Comparison of ENCODE assay signal across 13 mouse cellular contexts in genomic region chr5:146629636-146630035, GRCm38 (mm10). TPM values are rescaled to one million over a fixed set of nuclear protein-coding genes. Genes with fewer than 3 reads are reported as not detected.
DNase-seq lines count a peak whose midpoint lies in the region; ATAC-seq and TF ChIP-seq lines count a peak whose summit lies in the region.
"Had no signal": no experiment of that assay in that cellular context is flagged by ENCODE, and none has a peak within 500 bp of the region (broad histone marks: within the 10 kb centered on the region; RNA-seq: fewer than 3 reads in every experiment).

No protein-coding gene starts in this region.

- peak; percentile 30 for ATAC-seq in forebrain, postnatal 0 days
- ATAC-seq in forebrain, embryonic 16.5 days, result no peak
- no peak for ATAC-seq in liver, embryonic 12.5 days
- ATAC-seq in hindbrain, embryonic 11.5 days (ENCODE audit: low FRiP score), result no peak
- ATAC-seq: activated CD4-positive, CD25-positive, alpha-beta regulatory T cell, adult 4 months had no signal

- peak; percentile 50 for DNase-seq in forebrain, postnatal 0 days
- DNase-seq in liver, adult 2 months (ENCODE audit: extremely low read depth, low read depth, low spot score), result no peak
- DNase-seq in CH12.LX (ENCODE audit: extremely low read depth) (no peak), R1 (ENCODE audit: low read depth, low spot score) (peak; percentile 12)
- DNase-seq in embryo, embryonic 10.5 days (ENCODE audit: low spot score), result no peak
- DNase-seq in hindbrain, embryonic 11.5 days (ENCODE audit: low spot score), result no peak
- DNase-seq: kidney, adult 11 months; lung, adult 18-20 months; midbrain, embryonic 14.5 days had no signal

- no peak overlapping the region for H3K27ac ChIP-seq in forebrain, postnatal 0 days (ENCODE audit: low read depth, low read length)
- no peak overlapping the region for H3K27ac ChIP-seq in forebrain, embryonic 16.5 days (ENCODE audit: low read length)
- no peak overlapping the region for H3K27ac ChIP-seq in liver, adult 2 months (replicated peaks; ENCODE audit: insufficient read depth, low read depth, low read length)
- no peak overlapping the region for H3K27ac ChIP-seq in liver, embryonic 12.5 days
- H3K27ac ChIP-seq in CH12.LX (ENCODE audit: insufficient read depth, low read depth), result no peak overlapping the region
- H3K27ac ChIP-seq in hindbrain, embryonic 11.5 days (ENCODE audit: low read depth, low read length), result no peak overlapping the region

- no peak for TF ChIP-seq EP300 in CH12.LX (IDR thresholded peaks at IDR 0.05; ENCODE audit: low read length)

- dilution Hi-C loops in CH12.LX (cut with MboI; ENCODE audit: extremely low pct_ligation_motif_present, extremely low pct_unique_long_range_greater_than_20kb, low sequenced_read_pairs), result no loop called here

- no peak overlapping the region for H3K4me3 ChIP-seq in forebrain, postnatal 0 days (ENCODE audit: low read depth, low read length)
- H3K4me3 ChIP-seq in forebrain, embryonic 16.5 days (replicated peaks; ENCODE audit: low read length), result no peak overlapping the region
- no peak overlapping the region for H3K4me3 ChIP-seq in liver, adult 2 months (ENCODE audit: insufficient read depth, low read depth, low read length)
- no peak overlapping the region for H3K4me3 ChIP-seq in liver, embryonic 12.5 days
- H3K4me3 ChIP-seq in CH12.LX (replicated peaks in 1 of 3; ENCODE audit: low read depth in 2 of 3, low read length in 2 of 3, poor library complexity in 1 of 3), result no peak overlapping the region
- no peak overlapping the region for H3K4me3 ChIP-seq in hindbrain, embryonic 11.5 days (ENCODE audit: low read depth, low read length)

- peak; percentile 20 for TF ChIP-seq RAD21 in CH12.LX (IDR thresholded peaks at IDR 0.05; ENCODE audit: low read depth, low read length)

- H3K36me3 ChIP-seq in forebrain, postnatal 0 days (ENCODE audit: insufficient read depth), result no peaks in the 10 kb centered on the region
- no peaks in the 10 kb centered on the region for H3K36me3 ChIP-seq in forebrain, embryonic 16.5 days (ENCODE audit: control insufficient read depth, insufficient read depth)
- no peaks in the 10 kb centered on the region for H3K36me3 ChIP-seq in liver, adult 2 months (ENCODE audit: control insufficient read depth, insufficient read depth, low read length)
- H3K36me3 ChIP-seq in liver, embryonic 12.5 days, result no peaks in the 10 kb centered on the region
- H3K36me3 ChIP-seq in CH12.LX (replicated peaks in 1 of 2; ENCODE audit: control insufficient read depth in 1 of 2, insufficient read depth in 1 of 2, low read length in 1 of 2), result no peaks in the 10 kb centered on the region
- no peaks in the 10 kb centered on the region for H3K36me3 ChIP-seq in hindbrain, embryonic 11.5 days (ENCODE audit: control insufficient read depth, insufficient read depth, low read length)

- no peaks in the 10 kb centered on the region for H3K79me2 ChIP-seq in liver, adult 2 months (ENCODE audit: control insufficient read depth, insufficient read depth, low read length)
- H3K79me2 ChIP-seq in CH12.LX (replicated peaks; ENCODE audit: control insufficient read depth, extremely low read depth, insufficient read depth, poor library complexity, severe bottlenecking), result no peaks in the 10 kb centered on the region

- no peaks in the 10 kb centered on the region for H3K9me3 ChIP-seq in forebrain, postnatal 0 days (ENCODE audit: low read length)
- no peaks in the 10 kb centered on the region for H3K9me3 ChIP-seq in forebrain, embryonic 16.5 days (ENCODE audit: control insufficient read depth, low read length)
- H3K9me3 ChIP-seq in liver, embryonic 12.5 days (replicated peaks), result no peaks in the 10 kb centered on the region
- peaks cover 2% of the 10 kb centered on the region for H3K9me3 ChIP-seq in CH12.LX (replicated peaks; ENCODE audit: low read length)
- no peaks in the 10 kb centered on the region for H3K9me3 ChIP-seq in hindbrain, embryonic 11.5 days (ENCODE audit: control insufficient read depth, low read length)

- TF ChIP-seq CTCF in forebrain, postnatal 0 days (IDR thresholded peaks at IDR 0.05; ENCODE audit: low read depth), result peak; percentile 38
- TF ChIP-seq CTCF in liver, adult 2 months (IDR thresholded peaks at IDR 0.05; ENCODE audit: low read depth, low read length), result 0 out of 2 replicates have a peak, but pooled peaks have one; percentile 4
- peak in 1 of 2 experiments; percentile 50; a peak in 2 of 4 replicates for TF ChIP-seq CTCF in CH12.LX (conservative IDR thresholded peaks at IDR 0.05 in 1 of 2, IDR thresholded peaks at IDR 0.05 in 1 of 2; ENCODE audit: low read depth in 2 of 2, low read length in 2 of 2)

- H3K9ac ChIP-seq in forebrain, postnatal 0 days, result no peak overlapping the region
- H3K9ac ChIP-seq in forebrain, embryonic 16.5 days (replicated peaks; ENCODE audit: low read depth, low read length), result no peak overlapping the region
- no peak overlapping the region for H3K9ac ChIP-seq in liver, adult 2 months (ENCODE audit: low read depth, low read length)
- H3K9ac ChIP-seq in liver, embryonic 12.5 days, result no peak overlapping the region
- no peak overlapping the region for H3K9ac ChIP-seq in CH12.LX (ENCODE audit: insufficient read depth, low read depth)
- no peak overlapping the region for H3K9ac ChIP-seq in hindbrain, embryonic 11.5 days (ENCODE audit: low read depth, low read length)

- in situ Hi-C loops in CH12.LX (cut with MboI; ENCODE audit: low pct_ligation_motif_present, low pct_unique_long_range_greater_than_20kb, low sequenced_read_pairs), result no loop called here

- WGBS in forebrain, postnatal 0 days, result 71% methylated on average over 10 of the region's 10 CpGs
- 70% methylated on average over 10 of the region's 10 CpGs for WGBS in forebrain, embryonic 16.5 days
- WGBS in liver, adult 2 months, result 75% methylated on average over 10 of the region's 10 CpGs
- 73% methylated on average over 10 of the region's 10 CpGs for WGBS in liver, embryonic 12.5 days (ENCODE audit: insufficient replicate concordance)
- WGBS in hindbrain, embryonic 11.5 days, result 80% methylated on average over 10 of the region's 10 CpGs

- H3K4me2 ChIP-seq in forebrain, postnatal 0 days (ENCODE audit: low read depth), result no peak overlapping the region
- no peak overlapping the region for H3K4me2 ChIP-seq in forebrain, embryonic 16.5 days (ENCODE audit: low read length)
- no peak overlapping the region for H3K4me2 ChIP-seq in liver, embryonic 12.5 days
- H3K4me2 ChIP-seq in CH12.LX (ENCODE audit: insufficient read depth, low read depth, poor library complexity, severe bottlenecking), result no peak overlapping the region
- no peak overlapping the region for H3K4me2 ChIP-seq in hindbrain, embryonic 11.5 days (replicated peaks; ENCODE audit: low read depth, low read length)

- H3K27me3 ChIP-seq in forebrain, postnatal 0 days (ENCODE audit: insufficient read depth, low read length), result no peaks in the 10 kb centered on the region
- no peaks in the 10 kb centered on the region for H3K27me3 ChIP-seq in forebrain, embryonic 16.5 days (replicated peaks; ENCODE audit: control insufficient read depth, insufficient read depth, low read length)
- no peaks in the 10 kb centered on the region for H3K27me3 ChIP-seq in liver, adult 2 months (ENCODE audit: control insufficient read depth, insufficient read depth, low read length)
- H3K27me3 ChIP-seq in liver, embryonic 12.5 days (replicated peaks), result no peaks in the 10 kb centered on the region
- H3K27me3 ChIP-seq in CH12.LX (replicated peaks), result no peaks in the 10 kb centered on the region
- H3K27me3 ChIP-seq in hindbrain, embryonic 11.5 days (ENCODE audit: control insufficient read depth, insufficient read depth, low read length), result no peaks in the 10 kb centered on the region

- peaks cover 21% of the 10 kb centered on the region; the same call in 1 of the 2 replicates for H3K4me1 ChIP-seq in forebrain, postnatal 0 days (ENCODE audit: insufficient read depth)
- peaks cover 33% of the 10 kb centered on the region for H3K4me1 ChIP-seq in forebrain, embryonic 16.5 days (replicated peaks; ENCODE audit: control insufficient read depth, insufficient read depth, low read length)
- H3K4me1 ChIP-seq in liver, adult 2 months (ENCODE audit: control insufficient read depth, insufficient read depth, low read length), result no peaks in the 10 kb centered on the region
- H3K4me1 ChIP-seq in liver, embryonic 12.5 days, result no peaks in the 10 kb centered on the region
- peaks cover 0 to 7% of the 10 kb centered on the region in 2 experiments; a peak in 2 of 4 replicates for H3K4me1 ChIP-seq in CH12.LX (ENCODE audit: control insufficient read depth in 1 of 2, insufficient read depth in 2 of 2)
- no peaks in the 10 kb centered on the region for H3K4me1 ChIP-seq in hindbrain, embryonic 11.5 days (replicated peaks; ENCODE audit: control insufficient read depth, insufficient read depth, low read length)

- no peak for TF ChIP-seq POLR2A in liver, adult 2 months (IDR thresholded peaks at IDR 0.05; ENCODE audit: extremely low read depth, insufficient read depth, low read length)
- no peak for TF ChIP-seq POLR2A in CH12.LX (IDR thresholded peaks at IDR 0.05; ENCODE audit: low read depth, low read length)

TF ChIP-seq in CH12.LX, 34 proteins besides CTCF, POLR2A, EP300 and RAD21:
- TF ChIP-seq CHD1 (IDR thresholded peaks at IDR 0.05; ENCODE audit: low read depth, low read length) (no peak), KAT2A (IDR thresholded peaks at IDR 0.05; ENCODE audit: insufficient replicate concordance, low read length) (no peak), USF1 (IDR thresholded peaks at IDR 0.05; ENCODE audit: low read depth, low read length) (no peak), ZKSCAN1 (IDR thresholded peaks at IDR 0.05; ENCODE audit: borderline replicate concordance, low read depth, low read length) (no peak), MAFK (IDR thresholded peaks at IDR 0.05; ENCODE audit: insufficient replicate concordance, low read length) (no peak), SMC3 (IDR thresholded peaks at IDR 0.05; ENCODE audit: low read depth, low read length) (peak; percentile 48), MXI1 (IDR thresholded peaks at IDR 0.05; ENCODE audit: low read depth, low read length) (no peak)
TF ChIP-seq in CH12.LX: peak in this region for 1.

RNA-seq across cellular contexts. Expression of gene Gpr12, which starts 44.6 kb away (rescaled TPM):
- total RNA-seq in forebrain, postnatal 0 days (2014; rRNA removed), result 38.7 and 50.9 TPM in 2 replicates
- polyA plus RNA-seq in forebrain, postnatal 0 days (2015; fragmentation: Nextera tagmentation; extraction: Ambion mirVana), result 39.5 and 42.8 TPM in 2 replicates
- 37.0 and 42.5 TPM in 2 replicates for polyA plus RNA-seq in forebrain, embryonic 16.5 days (2015; fragmentation: Nextera tagmentation; extraction: Ambion mirVana)
- 0.65 and 0.81 TPM in 2 replicates for total RNA-seq in liver, adult 2 months (2014; rRNA removed)
- 2.7 TPM in 2 replicates for polyA plus RNA-seq in liver, adult 2 months (2012; rRNA removed)
- 0.08 TPM in 1 of 2 replicates, not detected in the other for polyA plus RNA-seq in liver, embryonic 12.5 days (2016; fragmentation: Nextera tagmentation; extraction: Ambion mirVana)
- total RNA-seq in CH12.LX (2012; rRNA removed) (not detected in 2 replicates), CH12.LX (2014; rRNA removed) (not detected in 2 replicates)
- polyA plus RNA-seq in CH12.LX (2012; ENCODE audit: insufficient read length, low read depth), result not detected in 2 replicates
- 0.14 and 0.38 TPM in 2 replicates for polyA plus RNA-seq in hindbrain, embryonic 11.5 days (2014; fragmentation: Nextera tagmentation; extraction: Ambion mirVana)
- total RNA-seq: hematopoietic stem cell, adult 5-6 weeks had no signal
- polyA plus RNA-seq: activated CD4-positive, CD25-positive, alpha-beta regulatory T cell, adult 4 months had no signal

Comparison
In these comparisons a context has a peak if more than half of its experiments do, and no peak if none do; other contexts are left out.
1. DNase-seq: peak in forebrain, postnatal 0 days (single experiment) and R1 (single experiment); none in liver, adult 2 months (single experiment), CH12.LX (single experiment), embryo, embryonic 10.5 days (single experiment) and hindbrain, embryonic 11.5 days (single experiment).
2. RNA of gene Gpr12, which starts 44.6 kb away (polyA plus RNA-seq): 39.5 to 42.8 TPM in forebrain, postnatal 0 days and 37.0 to 42.5 TPM in forebrain, embryonic 16.5 days; 2.7 TPM in liver, adult 2 months, 0.14 to 0.38 TPM in hindbrain, embryonic 11.5 days, 0.08 TPM in liver, embryonic 12.5 days and not detected in CH12.LX; every median in the first group is over 10 times any median in the second.